Mouse (Mus musculus) right cerebral cortex, postnatal 36 days (tissue): Measurements from ENCODE around the gene Mamstr.

Experiments
- DNase-seq, 2 experiments: peaks; one replicate each; pipeline ENCODE4 v3.0.0; 2022; ENCODE audit warnings: low spot score in 2 of 2, mixed read lengths in 1 of 2

Gene Mamstr

DNA sequence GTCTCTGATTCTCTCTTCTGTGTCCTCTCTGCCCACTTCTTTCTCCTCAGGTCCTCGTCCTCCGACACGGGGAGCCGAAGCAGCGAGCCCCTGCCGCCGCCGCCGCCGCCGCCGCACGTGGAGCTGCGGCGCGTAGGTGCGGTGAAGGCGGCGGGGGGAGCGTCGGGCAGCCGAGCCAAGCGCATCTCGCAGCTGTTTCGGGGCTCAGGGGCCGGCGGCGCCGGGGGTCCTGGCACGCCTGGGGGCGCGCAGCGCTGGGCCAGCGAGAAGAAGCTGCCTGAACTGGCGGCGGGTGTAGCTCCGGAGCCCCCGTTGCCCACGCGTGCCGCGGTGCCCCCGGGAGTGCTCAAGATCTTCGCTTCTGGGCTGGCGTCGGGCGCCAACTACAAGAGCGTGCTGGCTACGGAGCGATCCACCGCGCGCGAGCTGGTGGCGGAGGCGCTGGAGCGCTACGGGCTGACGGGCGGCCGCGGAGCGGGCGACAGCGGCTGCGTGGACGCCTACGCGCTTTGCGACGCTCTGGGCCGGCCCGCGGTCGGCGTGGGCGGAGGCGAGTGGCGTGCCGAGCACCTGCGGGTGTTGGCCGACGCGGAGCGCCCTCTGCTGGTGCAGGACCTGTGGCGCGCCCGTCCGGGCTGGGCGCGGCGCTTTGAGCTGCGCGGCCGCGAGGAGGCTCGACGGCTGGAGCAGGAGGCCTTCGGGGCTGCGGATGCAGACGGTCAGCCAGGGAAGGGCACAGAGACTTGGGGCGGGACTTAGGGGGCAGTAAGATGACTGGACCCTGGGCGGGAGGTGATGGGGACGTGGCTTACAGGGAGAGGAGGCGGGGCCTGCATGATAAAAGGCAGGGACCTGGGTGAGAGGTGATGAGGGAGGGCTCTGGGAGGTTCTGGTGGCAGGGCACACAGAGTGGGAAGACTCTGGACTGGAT is 11.1 kb upstream of the Mamstr start:
- DNase-seq: peak; percentile 63 to 71

DNA sequence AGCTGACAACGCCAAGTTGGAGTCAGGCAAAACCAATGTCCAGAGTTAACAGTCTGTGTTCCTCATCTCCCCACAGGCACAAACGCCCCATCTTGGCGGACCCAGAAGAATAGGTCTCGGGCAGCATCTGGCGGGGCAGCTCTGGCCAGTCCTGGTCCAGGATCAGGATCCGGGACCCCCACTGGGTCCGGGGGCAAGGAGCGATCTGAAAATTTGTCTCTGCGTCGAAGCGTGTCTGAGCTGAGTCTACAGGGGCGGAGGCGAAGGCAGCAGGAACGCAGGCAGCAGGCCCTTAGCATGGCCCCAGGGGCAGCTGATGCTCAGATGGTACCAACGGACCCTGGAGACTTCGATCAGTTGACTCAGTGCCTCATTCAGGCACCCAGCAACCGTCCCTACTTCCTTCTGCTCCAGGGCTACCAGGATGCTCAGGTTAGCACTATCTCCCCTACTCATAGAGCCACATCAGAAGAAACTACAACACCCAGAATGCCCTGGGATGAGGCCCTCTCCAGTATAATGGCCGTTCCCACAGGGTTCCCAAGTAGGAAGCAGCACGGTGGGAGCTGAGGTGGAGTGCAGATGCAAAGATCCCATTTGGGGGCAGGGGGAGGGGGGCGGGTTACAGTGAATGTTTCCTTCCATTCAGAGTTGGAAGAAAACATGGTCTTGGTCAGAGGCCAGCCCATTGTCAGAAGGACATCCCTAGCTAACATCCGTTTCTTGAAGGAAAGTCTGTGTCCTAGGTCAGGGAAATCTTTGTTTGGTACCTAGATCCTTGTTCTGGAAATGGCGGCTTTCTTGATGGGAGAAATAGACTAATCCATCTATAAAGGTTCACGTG is 9.5 kb upstream of the Mamstr start:
- no peak for DNase-seq

DNA sequence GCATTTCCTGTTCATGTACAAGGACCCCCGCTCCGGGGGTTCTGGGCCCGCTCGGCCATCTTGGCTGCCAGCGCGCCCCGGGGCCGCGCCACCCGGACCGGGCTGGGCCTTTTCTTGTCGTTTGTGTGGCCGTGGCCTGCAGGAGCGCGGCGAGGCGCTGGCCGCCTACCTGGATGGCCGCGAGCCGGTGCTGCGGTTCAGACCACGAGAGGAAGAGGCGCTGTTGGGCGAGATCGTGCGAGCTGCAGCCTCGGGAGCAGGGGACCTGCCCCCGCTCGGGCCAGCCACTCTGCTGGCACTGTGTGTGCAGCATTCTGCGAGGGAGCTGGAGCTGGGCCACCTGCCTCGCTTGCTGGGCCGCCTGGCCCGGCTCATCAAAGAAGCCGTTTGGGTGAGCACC is 7.3 kb upstream of the Mamstr start:
- no peak for DNase-seq

DNA sequence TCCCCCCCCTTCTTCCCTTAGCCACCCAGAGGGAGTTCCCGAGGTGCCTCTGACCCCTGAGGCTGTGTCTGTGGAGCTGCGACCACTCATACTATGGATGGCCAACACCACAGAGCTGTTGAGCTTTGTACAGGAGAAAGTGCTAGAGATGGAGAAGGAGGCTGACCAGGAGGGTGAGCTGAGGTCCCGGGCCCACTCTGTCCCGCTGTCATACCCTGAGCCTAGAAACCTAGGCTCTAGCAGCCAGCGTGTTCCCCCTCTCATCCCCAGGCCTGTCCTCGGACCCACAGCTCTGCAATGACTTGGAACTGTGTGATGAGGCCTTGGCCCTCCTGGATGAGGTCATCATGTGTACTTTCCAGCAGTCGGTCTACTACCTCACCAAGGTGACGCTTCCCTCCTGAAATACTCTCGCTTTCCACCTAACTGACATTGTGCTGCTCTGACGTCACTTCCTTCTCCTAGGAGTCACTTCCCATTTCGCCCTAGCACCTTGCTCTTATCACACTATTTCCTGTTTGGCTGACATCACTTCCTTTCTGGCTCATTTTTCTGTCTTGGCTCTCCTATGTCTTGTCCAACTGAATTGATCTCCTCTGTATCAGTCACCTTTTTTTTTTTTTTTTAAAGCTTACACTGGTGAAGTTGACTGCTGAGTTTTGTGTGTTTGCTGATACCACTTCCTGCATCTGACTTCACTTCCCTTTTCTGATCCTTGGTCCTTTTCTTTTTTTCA is 4.7 kb upstream of the Mamstr start:
- no peak for DNase-seq

DNA sequence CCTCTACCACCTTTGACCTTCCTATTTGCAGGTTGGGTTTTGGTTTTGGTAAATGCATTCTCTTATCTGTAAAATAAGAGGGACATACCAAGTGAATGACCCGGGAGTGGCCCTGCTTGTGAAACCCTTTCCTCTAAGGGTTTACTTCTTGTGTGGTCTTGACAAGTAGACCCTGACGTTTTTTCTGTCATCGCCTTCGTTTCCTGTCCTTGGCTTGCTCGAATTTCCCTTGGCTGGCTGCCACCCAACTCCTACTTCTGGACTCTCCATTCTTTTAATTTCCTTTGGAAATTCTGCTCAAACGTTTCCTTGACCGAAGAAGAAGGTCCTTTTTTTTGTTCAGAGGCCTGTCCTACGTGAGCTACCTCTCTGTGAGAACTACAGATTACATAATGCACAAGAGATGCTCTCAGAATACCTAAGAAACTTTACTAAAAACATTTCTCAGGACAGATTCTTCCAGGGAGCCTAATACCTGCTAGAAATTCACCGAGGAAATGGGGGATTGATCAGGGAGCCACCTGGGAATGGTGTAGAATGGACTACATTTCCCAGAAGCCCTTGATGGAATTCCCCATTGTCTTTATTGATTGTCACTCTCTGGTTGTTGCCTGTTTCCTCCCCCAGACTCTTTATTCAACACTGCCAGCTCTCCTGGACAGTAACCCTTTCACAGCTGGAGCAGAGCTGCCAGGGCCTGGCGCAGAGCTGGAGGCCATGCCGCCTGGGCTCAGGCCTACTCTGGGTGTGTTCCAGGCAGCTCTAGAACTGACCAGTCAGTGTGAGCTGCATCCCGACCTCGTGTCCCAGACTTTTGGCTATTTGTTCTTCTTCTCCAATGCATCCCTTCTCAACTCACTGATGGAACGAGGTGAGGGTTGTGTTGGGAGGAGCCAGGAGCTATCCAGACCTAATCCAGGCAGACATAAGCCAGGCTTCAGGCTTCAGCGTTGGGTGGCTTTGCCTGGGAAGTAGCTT is 3.8 kb upstream of the Mamstr start:
- no peak for DNase-seq

DNA sequence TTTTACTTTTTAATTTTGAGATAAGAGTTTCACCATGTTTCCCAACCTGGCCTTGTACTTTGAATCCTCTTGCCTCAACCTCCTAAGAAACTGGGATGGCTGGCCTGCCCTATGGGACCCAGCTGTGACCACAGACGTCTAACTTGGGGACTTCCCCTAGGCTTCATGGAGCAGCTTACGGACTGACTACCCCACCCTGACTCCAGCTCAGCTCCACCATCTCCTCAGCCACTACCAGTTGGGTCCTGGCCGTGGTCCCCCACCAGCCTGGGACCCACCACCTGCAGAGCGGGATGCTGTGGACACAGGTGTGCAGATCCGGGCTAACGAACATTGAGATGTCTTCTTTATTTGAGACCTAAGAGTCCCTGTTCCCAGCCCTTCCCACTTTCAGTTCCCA is 2.1 kb upstream of the Mamstr start:
- DNase-seq: no peak

DNA sequence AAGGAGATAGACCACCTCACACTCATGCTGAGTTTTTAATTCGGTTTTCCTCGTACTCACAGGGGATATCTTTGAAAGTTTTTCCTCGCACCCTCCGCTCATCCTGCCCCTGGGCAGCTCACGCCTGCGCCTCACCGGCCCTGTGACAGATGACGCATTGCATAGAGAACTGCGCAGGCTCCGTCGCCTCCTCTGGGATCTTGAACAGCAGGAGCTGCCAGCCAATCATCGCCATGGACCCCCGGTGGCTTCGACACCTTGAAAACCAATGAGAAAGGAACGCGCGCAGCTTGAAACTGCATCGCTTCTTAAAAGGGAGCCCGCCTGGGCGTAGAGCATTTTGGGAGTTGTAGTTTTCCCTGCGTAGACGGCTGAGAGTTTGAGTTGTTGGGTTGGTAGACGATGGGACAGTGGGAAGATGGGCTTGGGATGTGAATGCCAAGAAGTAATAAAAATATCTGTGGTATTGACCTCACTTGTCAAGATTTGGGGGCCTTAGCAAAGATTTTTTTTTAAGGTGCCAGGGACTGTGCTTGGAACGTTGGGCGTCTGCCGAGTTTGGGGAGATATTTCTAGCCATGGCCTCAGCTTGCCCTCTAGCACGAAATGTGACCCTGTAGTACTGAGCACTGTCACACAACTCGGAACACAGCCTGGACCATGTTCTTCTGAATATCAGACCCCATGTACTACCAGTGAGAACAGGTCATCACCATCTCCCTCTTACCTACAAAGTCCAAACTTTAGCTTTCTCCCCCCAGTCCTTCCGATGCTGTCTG is 965 bp upstream of the Mamstr start:
- DNase-seq: peak; percentile 97 to 98

DNA sequence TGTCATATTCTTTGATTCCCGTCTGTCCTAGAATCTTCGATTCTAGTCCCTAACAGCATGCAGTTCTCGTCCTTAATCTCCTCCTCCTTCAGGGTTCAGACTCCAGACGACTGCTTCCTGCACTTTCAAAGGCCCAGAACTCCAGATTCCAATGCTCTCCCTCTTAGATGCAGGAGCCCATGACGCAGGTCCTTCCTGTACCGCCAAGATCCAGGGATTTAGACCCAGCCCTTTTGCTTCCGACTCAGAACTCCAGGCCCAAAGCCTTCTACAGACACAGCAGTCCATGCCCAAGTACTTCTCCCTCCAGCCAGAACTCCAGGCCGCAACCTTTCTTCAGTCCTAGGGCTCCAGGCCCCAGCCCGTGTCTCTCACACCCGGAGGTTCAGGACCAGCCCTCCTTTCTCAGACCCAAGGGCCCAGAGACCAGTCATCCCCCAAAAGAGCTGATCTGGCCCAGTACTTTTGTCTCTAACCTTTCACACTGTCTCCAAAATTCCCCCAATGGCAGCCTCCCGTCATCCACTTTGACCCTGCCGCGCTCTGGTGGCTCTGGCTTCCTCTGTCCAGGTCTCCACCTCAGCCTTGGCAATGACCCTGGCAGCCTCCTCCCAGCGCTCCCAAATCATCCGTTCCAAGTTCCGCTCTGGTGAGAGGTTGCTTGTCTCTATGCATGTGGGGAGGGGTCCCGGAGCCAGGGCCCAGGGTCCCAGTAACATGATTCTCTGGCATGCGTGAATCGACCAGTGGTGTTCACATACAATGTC is 597 bp downstream of the Mamstr start:
- DNase-seq: no peak

DNA sequence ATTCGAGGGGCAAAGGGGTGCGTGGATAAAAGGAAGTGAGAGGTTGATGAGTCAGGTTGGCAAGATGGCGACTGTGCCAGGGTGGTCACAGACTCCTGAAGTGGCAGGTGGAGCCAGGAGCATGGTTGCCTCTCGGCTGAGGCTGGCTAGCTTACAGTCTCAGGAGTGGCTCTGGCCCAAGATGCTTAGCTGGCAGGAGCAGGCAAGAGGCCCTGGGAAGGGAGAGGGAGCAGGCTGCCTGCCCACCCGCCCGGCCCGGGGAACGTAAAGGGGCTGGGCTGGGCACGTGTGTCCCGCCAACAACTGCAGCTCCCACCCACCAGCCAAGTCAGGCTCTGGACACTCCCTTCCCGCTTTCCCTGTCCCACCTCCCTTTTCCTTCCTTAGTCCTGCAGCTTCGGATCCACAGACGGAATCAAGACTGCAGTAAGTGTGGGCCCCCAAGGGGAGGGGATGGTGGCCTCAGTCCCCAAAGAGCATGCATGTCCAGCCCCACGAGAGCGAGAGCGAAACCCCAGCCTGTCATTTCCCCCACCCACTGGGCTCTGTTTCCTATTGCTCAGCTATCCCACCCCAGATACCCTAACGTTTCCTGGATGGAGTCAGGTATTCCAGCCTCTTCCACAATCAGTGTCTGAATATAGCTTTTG is 1.7 kb downstream of the Mamstr start:
- no peak for DNase-seq

DNA sequence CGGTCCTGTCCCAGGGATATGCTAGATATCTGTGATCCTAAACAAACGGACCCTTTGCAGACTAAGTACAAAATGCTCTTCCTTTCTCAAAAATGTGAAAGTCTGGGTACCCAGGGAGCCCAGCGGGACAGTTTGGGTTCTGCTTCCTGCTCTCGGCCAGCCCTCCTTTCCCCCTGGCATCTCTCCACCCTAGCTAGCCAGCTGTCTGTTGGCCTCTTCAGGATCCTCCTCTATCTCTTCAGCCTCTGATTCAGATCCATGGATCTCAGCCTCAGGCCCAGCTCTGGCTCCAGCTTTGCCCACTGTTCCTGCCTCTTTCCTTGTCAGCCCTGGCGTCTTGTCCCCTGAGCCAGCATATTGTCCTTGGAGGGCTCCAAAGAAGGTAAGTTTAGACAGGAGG is 2.3 kb downstream of the Mamstr start:
- no peak for DNase-seq

DNA sequence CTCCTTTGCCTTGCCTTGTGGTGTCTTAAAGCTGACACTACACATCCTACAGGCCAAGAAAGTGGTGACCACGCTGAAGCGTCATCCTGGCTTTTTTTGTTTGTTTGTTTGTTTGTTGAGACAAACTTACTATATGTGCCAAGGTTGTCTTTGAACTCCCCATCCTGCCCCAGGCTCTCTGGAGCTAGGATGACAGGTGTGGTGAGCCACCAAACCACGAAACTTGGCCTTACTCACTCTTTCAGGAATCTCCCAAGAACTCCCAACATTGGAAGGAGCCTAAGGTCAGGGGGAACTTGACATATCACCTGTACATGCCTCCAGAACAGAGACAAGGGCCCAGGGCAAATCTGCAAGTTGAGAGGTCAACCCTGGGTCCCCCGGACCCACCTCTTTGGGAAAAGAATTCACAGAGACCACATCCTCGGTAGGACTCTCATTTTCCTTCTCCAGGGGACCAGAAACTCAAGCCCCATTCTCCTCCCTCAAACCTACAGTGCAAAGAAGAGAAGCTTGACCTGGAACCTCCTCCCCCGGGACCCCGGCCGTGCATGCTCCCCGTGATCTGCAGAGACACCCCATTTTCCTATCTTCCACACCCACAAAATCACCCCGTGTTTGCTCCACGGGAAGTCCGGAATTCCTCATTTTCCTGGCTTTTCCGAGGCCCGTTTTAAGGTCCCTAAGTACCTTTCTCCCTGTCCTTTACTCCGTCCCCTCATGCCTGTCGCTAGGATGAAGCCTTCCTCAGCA is 2.9 kb downstream of the Mamstr start:
- DNase-seq: no peak

DNA sequence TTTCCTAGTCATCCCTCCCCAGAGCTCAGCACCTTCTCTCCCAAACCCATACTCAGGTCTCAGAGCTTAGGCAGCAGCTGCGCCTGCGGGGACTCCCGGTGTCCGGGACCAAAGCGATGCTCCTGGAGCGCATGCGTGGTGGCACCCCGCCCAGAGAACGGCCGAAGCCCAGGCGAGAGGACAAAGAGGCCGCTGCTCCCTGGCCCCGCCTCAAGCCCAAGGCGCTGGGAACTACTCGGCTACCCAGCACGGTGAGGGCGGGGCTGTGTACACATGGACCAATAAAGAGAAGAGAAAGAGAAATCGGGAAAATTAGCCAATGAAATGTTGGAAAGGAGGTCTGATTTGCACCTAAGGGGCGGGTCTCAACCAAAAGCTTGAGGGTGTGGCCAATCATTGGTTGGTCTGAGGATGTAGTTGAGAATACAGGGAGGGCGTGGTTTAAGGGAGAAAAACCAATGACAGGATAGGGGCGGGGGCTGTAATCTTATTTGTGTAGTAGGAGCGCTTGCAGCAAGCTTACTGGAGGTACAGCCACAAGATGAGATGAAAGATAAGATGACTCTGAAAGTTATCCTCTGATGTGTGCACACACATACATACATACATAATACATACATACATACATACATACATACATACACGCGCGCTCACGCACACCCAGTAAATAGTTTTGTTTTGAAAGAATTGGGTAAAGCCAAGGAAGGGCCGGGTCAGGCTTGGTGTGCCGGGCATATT is 3.8 kb downstream of the Mamstr start:
- DNase-seq: peak; percentile 89 to 92

DNA sequence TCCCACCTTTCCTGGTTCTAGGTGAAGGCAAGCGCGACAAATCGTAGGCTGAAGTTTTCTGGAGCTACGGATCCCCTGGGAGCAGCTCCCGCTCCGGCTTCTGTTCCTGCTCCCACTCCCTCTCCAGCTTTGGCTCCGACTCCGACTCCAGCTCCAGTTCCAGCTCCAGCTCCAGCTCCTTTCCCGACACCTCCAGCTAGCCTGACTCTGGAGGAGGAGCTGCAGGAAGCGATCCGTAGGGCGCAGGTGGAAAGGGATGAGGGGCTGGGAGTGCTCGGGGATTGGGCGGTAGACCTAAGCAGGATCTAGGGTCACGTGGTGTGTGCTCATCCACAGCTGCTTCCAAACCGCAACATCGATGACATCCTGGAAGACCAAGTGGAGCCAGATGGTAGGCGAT is 4.4 kb downstream of the Mamstr start:
- DNase-seq: peak; percentile 48 to 73

DNA sequence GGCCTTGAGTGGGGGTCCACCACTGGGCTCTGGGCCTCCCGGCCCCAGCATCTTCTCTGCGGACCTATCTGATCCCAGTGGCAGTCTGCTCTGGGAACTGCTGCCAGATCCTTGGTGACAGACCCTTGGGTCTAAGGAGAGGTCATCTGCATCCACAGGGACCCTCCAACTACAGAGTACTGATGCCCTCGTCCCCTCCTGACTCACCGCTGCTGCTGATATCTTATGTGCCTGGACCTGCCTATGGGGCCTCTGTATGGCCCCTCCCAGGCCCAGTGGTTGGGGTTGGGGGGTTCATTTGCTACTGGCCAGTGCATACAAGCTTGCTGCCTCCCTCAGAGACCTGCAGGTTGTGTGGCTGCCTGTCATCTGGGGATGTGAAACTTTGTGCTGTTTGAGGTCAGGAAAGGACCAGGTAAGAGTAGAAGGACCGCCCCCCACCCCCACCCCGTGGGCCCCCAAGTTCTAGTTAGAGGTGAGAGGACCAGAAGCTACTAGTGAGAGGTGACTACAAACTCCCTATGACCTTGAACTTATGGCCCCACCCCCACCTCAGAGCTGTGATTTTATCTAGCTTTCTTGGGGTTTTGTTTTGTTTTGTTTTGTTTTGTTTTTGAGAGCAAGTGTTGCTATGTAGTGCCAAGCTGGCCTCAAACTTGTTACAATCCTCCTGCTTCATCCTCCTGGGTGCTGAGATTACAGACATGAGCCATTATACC is 5.3 kb downstream of the Mamstr start:
- DNase-seq: no peak

DNA sequence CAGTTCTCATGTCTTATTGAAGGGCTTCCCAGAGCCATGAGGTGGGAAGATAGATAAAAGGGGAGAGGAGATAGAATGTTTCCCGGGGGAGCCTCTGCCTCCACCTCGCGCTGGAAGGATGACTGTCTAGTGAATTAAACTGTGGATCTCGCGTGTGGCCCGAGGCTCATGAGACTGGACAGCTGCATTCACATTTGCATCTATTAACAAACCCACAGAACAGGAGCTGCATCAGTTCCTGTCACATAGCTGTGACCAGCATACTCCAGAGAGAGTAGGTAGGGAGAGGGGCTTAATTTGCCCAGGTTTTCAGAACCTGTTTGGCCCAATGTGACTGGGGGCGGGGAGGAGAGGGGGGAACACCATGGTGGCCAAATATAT is 5.8 kb downstream of the Mamstr start:
- DNase-seq: no peak

DNA sequence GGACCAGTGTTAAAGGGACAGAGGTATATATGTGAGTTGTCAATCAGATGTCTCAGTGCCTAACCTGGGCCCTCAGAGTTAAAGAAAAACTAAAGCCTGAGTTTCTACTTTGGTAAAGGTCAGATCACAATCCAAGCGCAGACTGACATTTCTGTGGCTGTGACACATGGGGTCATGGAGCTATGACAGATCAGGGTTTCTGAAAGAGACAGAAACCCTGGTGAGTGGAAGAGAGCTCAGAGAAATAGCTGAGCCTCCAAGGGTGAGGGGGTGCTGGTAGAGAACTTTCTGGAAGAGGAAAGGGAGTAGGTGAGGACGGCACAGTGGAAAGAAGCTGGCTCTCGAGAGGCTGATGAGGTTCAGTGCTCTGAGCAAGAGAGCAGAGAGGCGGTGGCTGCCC is 6.9 kb downstream of the Mamstr start:
- DNase-seq: no peak

DNA sequence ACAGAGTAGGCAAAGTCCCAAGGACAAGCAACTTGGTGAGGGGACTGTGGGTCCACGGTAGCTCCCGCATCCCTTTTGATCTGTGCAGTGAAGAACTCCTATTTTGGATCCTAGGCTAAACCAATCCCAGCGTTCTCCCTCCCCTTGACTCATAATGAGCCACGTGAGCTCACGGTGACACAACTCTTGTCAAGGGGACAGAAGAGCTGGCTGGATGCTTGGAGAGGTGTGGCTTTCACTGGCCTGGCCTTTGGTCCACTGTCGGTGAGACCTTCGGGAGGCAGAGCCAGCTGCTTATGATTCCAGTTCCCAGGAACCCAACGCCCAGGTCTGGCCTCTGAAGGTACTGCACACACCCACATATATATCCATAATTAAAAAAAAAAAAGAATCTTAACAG is 9.6 kb downstream of the Mamstr start:
- no peak for DNase-seq
